In the genomic region with DNA sequence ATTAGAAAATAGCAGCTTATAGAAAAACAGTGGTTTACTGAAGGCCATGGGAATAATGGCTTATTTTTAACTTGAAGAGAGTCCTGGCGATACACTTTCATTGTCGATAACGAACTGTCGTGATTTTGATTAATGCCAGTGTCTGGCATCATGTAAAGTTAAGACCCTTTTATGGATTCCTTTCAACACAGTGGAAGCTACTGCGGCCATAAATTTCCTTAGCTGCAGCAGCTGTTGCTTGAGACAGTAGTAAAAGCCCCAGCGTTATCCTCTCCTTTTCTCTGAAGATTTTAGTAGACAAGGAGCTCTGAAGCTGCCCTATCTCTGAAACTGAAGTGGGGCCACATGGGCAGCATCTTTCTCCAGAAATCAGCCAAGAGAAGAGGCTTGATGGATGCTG, we compare ENCODE assay signal across 22 mouse cellular contexts.
DNase-seq lines count a peak whose midpoint lies in the region; ATAC-seq and TF ChIP-seq lines count a peak whose summit lies in the region.
"Had no signal": no experiment of that assay in that cellular context is flagged by ENCODE, and none has a peak within 500 bp of the region (broad histone marks: within the 10 kb centered on the region; RNA-seq: fewer than 3 reads in every experiment).

No protein-coding gene starts in this region.

- ATAC-seq in heart, embryonic 16.5 days (replicated peaks; ENCODE audit: extremely low read depth, insufficient read depth, low FRiP score): no peak
- ATAC-seq: forebrain, embryonic 15.5 days; liver, postnatal 0 days had no signal

- no peak overlapping the region for H3ac ChIP-seq in myocyte (ENCODE audit: control insufficient read depth, insufficient read length)

- no peak for DNase-seq in heart, adult 9 months (ENCODE audit: low spot score in 2 of 2)
- no peak for DNase-seq in thymus, postnatal 10 days (ENCODE audit: low spot score in 2 of 2)
- DNase-seq in spleen, postnatal 4 days (ENCODE audit: low spot score in 2 of 2): no peak
- DNase-seq in gastrocnemius, adult 8-10 months (ENCODE audit: low spot score in 2 of 2): no peak
- DNase-seq: adrenal gland, postnatal 14 days; B cell, adult 2 months; cerebellum, adult 2 months; gastrocnemius, adult 2 months; heart, adult 2 months; kidney, adult 11 months; kidney, postnatal 14 days; liver, postnatal 0 days; lung, postnatal 36 days; thymus, postnatal 36 days had no signal

- 0 out of 2 replicates have a peak overlapping the region, but pooled peaks have one; percentile 18 for H3K27ac ChIP-seq in heart, embryonic 16.5 days (ENCODE audit: low read length)
- peak overlapping the region; percentile 54 for H3K27ac ChIP-seq in embryonic fibroblast, embryonic 13.5 days (ENCODE audit: insufficient read depth, low read length)
- H3K27ac ChIP-seq: forebrain, embryonic 15.5 days; gastrocnemius, adult 2 months; heart, adult 2 months; hindbrain, embryonic 14.5 days; left cerebral cortex, adult 2 months; stomach, postnatal 0 days had no signal

- H3K4me2 ChIP-seq in heart, embryonic 16.5 days (ENCODE audit: low read depth, low read length): no peak overlapping the region
- H3K4me2 ChIP-seq in myocyte (ENCODE audit: low read depth): peak overlapping the region; percentile 4
- H3K4me2 ChIP-seq: forebrain, embryonic 15.5 days; hindbrain, embryonic 14.5 days; midbrain, embryonic 11.5 days had no signal

- no peak overlapping the region for H3K4me3 ChIP-seq in heart, embryonic 16.5 days (ENCODE audit: low read length)
- no peak overlapping the region for H3K4me3 ChIP-seq in embryonic fibroblast, embryonic 13.5 days (ENCODE audit: insufficient read depth, low read length)
- H3K4me3 ChIP-seq in myocyte: no peak overlapping the region
- H3K4me3 ChIP-seq: forebrain, embryonic 15.5 days; gastrocnemius, adult 2 months; heart, adult 2 months; left cerebral cortex, adult 2 months had no signal

- H3K36me3 ChIP-seq in heart, embryonic 16.5 days (ENCODE audit: control insufficient read depth, insufficient read depth): no peaks in the 10 kb centered on the region
- no peaks in the 10 kb centered on the region for H3K36me3 ChIP-seq in myocyte (ENCODE audit: control insufficient read depth, insufficient read depth)
- H3K36me3 ChIP-seq: forebrain, embryonic 15.5 days had no signal

- TF ChIP-seq CTCF in embryonic fibroblast, embryonic 13.5 days (IDR thresholded peaks at IDR 0.05; ENCODE audit: borderline replicate concordance, insufficient read depth, low read length): no peak

- no peaks in the 10 kb centered on the region for H3K9me3 ChIP-seq in heart, embryonic 16.5 days (replicated peaks; ENCODE audit: control insufficient read depth, low read length)
- H3K9me3 ChIP-seq: forebrain, embryonic 15.5 days had no signal

- no peaks in the 10 kb centered on the region for H3K27me3 ChIP-seq in heart, embryonic 16.5 days (ENCODE audit: control insufficient read depth, insufficient read depth, low read length)
- no peaks in the 10 kb centered on the region for H3K27me3 ChIP-seq in myocyte (ENCODE audit: control insufficient read depth, insufficient read depth, insufficient read length)
- H3K27me3 ChIP-seq: forebrain, embryonic 15.5 days had no signal

- no peak for TF ChIP-seq POLR2A in embryonic fibroblast, embryonic 13.5 days (IDR thresholded peaks at IDR 0.05; ENCODE audit: low read depth, low read length)
- TF ChIP-seq POLR2A in myocyte (IDR thresholded peaks at IDR 0.05; ENCODE audit: insufficient read length, low read depth): no peak

- no peaks in the 10 kb centered on the region for H3K79me2 ChIP-seq in myocyte (ENCODE audit: control insufficient read depth, insufficient read depth)

- H3K4me1 ChIP-seq in heart, embryonic 16.5 days (ENCODE audit: control insufficient read depth, insufficient read depth, low read length): peaks cover 5% of the 10 kb centered on the region
- H3K4me1 ChIP-seq in embryonic fibroblast, embryonic 13.5 days (ENCODE audit: control insufficient read depth, insufficient read depth, low read length): peaks cover 5% of the 10 kb centered on the region; the same call in 1 of the 2 replicates
- H3K4me1 ChIP-seq: forebrain, embryonic 15.5 days had no signal

- 42% methylated on average over 6 of the region's 6 CpGs for WGBS in heart, embryonic 16.5 days

- no peak overlapping the region for H3K9ac ChIP-seq in heart, embryonic 16.5 days (ENCODE audit: low read length)
- H3K9ac ChIP-seq: forebrain, embryonic 15.5 days; hindbrain, embryonic 14.5 days; liver, postnatal 0 days had no signal

TF ChIP-seq in myocyte, 11 proteins besides CTCF, POLR2A, EP300 and RAD21:
- TF ChIP-seq POLR2AphosphoS2 (IDR thresholded peaks at IDR 0.05; ENCODE audit: insufficient read length, low read depth): no peak
- peak in 2 of 3 experiments; percentile 13 to 45 for TF ChIP-seq MYOD1 (IDR thresholded peaks at IDR 0.05; ENCODE audit: control insufficient read depth in 1 of 3, insufficient read length in 2 of 3, low read depth in 2 of 3)
